Mouse (Mus musculus) gastrocnemius, adult 2 months (tissue): ENCODE data around the gene Tcl1b1. TPM values are rescaled to one million over a fixed set of nuclear protein-coding genes. Genes with fewer than 3 reads are reported as not detected.
"Not testable (repeated sequence)": the region's sequence is repeated elsewhere in the genome, so short reads cannot be mapped to it uniquely, and the experiment has no call there.

ENCODE experiments used
- DNase-seq: peaks from one replicate; pipeline ENCODE4 v3.0.0; 2022
- H3K27ac ChIP-seq: fragments of 200-600 bp; 2 replicates; pipeline ENCODE4 v1.8.1; 2022; ENCODE audit warnings: mild to moderate bottlenecking
- H3K4me3 ChIP-seq: fragments of 200-600 bp; 2 replicates; pipeline ENCODE4 v1.8.1; 2022; ENCODE audit warnings: mild to moderate bottlenecking, moderate library complexity
- CTCF ChIP-seq: fragments of 200-600 bp; IDR thresholded peaks from 2 replicates; pipeline ENCODE4 v1.8.1; 2022; ENCODE audit warnings: antibody characterized with exemption, mild to moderate bottlenecking, moderate library complexity
- intact Hi-C: fragments of 180-260 bp; cut with DNase I; formaldehyde crosslinking; loops from one replicate; pipeline ENCODE4 v1.15.1; 2025
- long read RNA-seq, 2 experiments: library from polyadenylated mRNA; stranded (forward); transcript quantifications; one replicate each; pipeline ENCODE4 v2.0.0; 2021
- total RNA-seq, 2 experiments: library from RNA; stranded (reverse); gene quantifications; 2 replicates each; pipeline ENCODE4 v1.2.3; 2021

Tcl1b1 gene
- total RNA-seq, result not detected
- long read RNA-seq, experiment 1, result 0 reads
- long read RNA-seq, experiment 2, result 0 reads

- H3K27ac ChIP-seq, result no peak within 1 kb of the TSS
- no peak for TF ChIP-seq CTCF
- intact Hi-C loops, result no loop called here
- H3K4me3 ChIP-seq, result no peak within 1 kb of the TSS
- no peak for DNase-seq
Measured at GRCm38 (mm10) chr12:105159390-105159789, at the start of gene Tcl1b1. Gene Tcl1b1 (plus strand): TSS chr12:105159690.

- no peak for DNase-seq
- no peak overlapping the region for H3K27ac ChIP-seq
- intact Hi-C loops, result loop anchor here (10.0 kb wide), 1 partner anchor 155 kb away; no protein-coding TSS in a partner anchor
- H3K4me3 ChIP-seq, result no peak overlapping the region
- no peak for TF ChIP-seq CTCF
Measured at GRCm38 (mm10) chr12:105109812-105110211, 49.7 kb upstream of the Tcl1b1 start.

- DNase-seq, result no peak
- Histone ChIP-seq H3K4me3 (no peak overlapping the region), H3K27ac (no peak overlapping the region)
- intact Hi-C loops, result no loop called here
- TF ChIP-seq CTCF, result no peak
Measured at GRCm38 (mm10) chr12:105112321-105112988, 47.0 kb upstream of the Tcl1b1 start.

GRCm38 (mm10) chr12:105116648-105117047 lies 42.8 kb upstream of the Tcl1b1 start:
- H3K4me3 ChIP-seq, result no peak overlapping the region
- intact Hi-C loops, result no loop called here
- DNase-seq, result no peak
- no peak overlapping the region for H3K27ac ChIP-seq
- TF ChIP-seq CTCF, result no peak

- intact Hi-C loops, result no loop called here
- TF ChIP-seq CTCF, result no peak
- DNase-seq, result no peak
- Histone ChIP-seq H3K4me3 (no peak overlapping the region), H3K27ac (no peak overlapping the region)
Measured at GRCm38 (mm10) chr12:105125362-105125761, 34.1 kb upstream of the Tcl1b1 start.

- no peak overlapping the region for H3K27ac ChIP-seq
- H3K4me3 ChIP-seq, result no peak overlapping the region
- intact Hi-C loops, result no loop called here
- no peak for TF ChIP-seq CTCF
- no peak for DNase-seq
Measured at GRCm38 (mm10) chr12:105126516-105126915, 33.0 kb upstream of the Tcl1b1 start.

- intact Hi-C loops, result no loop called here
- no peak overlapping the region for H3K27ac ChIP-seq
- TF ChIP-seq CTCF, result no peak
Measured at GRCm38 (mm10) chr12:105127607-105128006, 31.9 kb upstream of the Tcl1b1 start.

GRCm38 (mm10) chr12:105129494-105130205 lies 29.8 kb upstream of the Tcl1b1 start:
- DNase-seq, H3K27ac ChIP-seq, H3K4me3 ChIP-seq, intact Hi-C loops: not testable (repeated sequence)
- peak; percentile 25; the same call in 1 of the 2 replicates for TF ChIP-seq CTCF

More at GRCm38 (mm10) chr12:105127607-105128006, 31.9 kb upstream of the Tcl1b1 start:
- no peak overlapping the region for H3K4me3 ChIP-seq
- no peak for DNase-seq

- DNase-seq, intact Hi-C loops, H3K4me3 ChIP-seq, H3K27ac ChIP-seq: not testable (repeated sequence)
Measured at GRCm38 (mm10) chr12:105134167-105134566, 25.3 kb upstream of the Tcl1b1 start.

- H3K27ac ChIP-seq, H3K4me3 ChIP-seq, intact Hi-C loops, DNase-seq: not testable (repeated sequence)
Measured at GRCm38 (mm10) chr12:105134826-105135225, 24.7 kb upstream of the Tcl1b1 start.

- H3K4me3 ChIP-seq, H3K27ac ChIP-seq, intact Hi-C loops, DNase-seq: not testable (repeated sequence)
Measured at GRCm38 (mm10) chr12:105137729-105138128, 21.8 kb upstream of the Tcl1b1 start.

GRCm38 (mm10) chr12:105143096-105143495 lies 16.4 kb upstream of the Tcl1b1 start:
- intact Hi-C loops, result no loop called here
- no peak for TF ChIP-seq CTCF

GRCm38 (mm10) chr12:105144928-105145327 lies 14.6 kb upstream of the Tcl1b1 start:
- intact Hi-C loops, H3K4me3 ChIP-seq, H3K27ac ChIP-seq, DNase-seq: not testable (repeated sequence)

More at GRCm38 (mm10) chr12:105143096-105143495, 16.4 kb upstream of the Tcl1b1 start:
- Histone ChIP-seq H3K27ac (no peak overlapping the region), H3K4me3 (no peak overlapping the region)
- DNase-seq, result no peak

- no peak for DNase-seq
- no peak for TF ChIP-seq CTCF
- intact Hi-C loops, result no loop called here
- Histone ChIP-seq H3K27ac (no peak within 1 kb of the TSS), H3K4me3 (no peak within 1 kb of the TSS)
Measured at GRCm38 (mm10) chr12:105145714-105146113, 13.8 kb upstream of the Tcl1b1 start, which contains the start of gene Tcl1b2. Gene Tcl1b2 (plus strand): TSS chr12:105146014.

- peak; percentile 25 for DNase-seq
- H3K27ac ChIP-seq, H3K4me3 ChIP-seq, intact Hi-C loops: not testable (repeated sequence)
Measured at GRCm38 (mm10) chr12:105155286-105155685, 4.2 kb upstream of the Tcl1b1 start.
